Mouse (Mus musculus) ES-Bruce4 (cell line): ENCODE results near the gene Cox6b1. TPM values are rescaled to one million over a fixed set of nuclear protein-coding genes. Genes with fewer than 3 reads are reported as not detected.

ENCODE experiments used
- H3K27ac ChIP-seq: 2 replicates; pipeline ENCODE4 v1.5.1; 2012; ENCODE audit warnings: low read length, inconsistent platforms; ENCODE audit not compliant: insufficient read depth
- H3K27me3 ChIP-seq: 2 replicates; pipeline ENCODE4 v1.6.1; 2012; ENCODE audit warnings: mild to moderate bottlenecking, low read length, inconsistent platforms; ENCODE audit not compliant: control insufficient read depth, poor library complexity, insufficient read depth, severe bottlenecking
- H3K36me3 ChIP-seq: 2 replicates; pipeline ENCODE4 v1.6.1; 2012; ENCODE audit warnings: inconsistent platforms, mild to moderate bottlenecking, low read length, moderate library complexity; ENCODE audit not compliant: control insufficient read depth, poor library complexity, insufficient read depth, severe bottlenecking
- H3K4me1 ChIP-seq: one replicate; pipeline ENCODE4 v1.8.1; 2011; ENCODE audit warnings: low read length; ENCODE audit not compliant: control insufficient read depth, insufficient read depth
- H3K4me3 ChIP-seq: 2 replicates; pipeline ENCODE4 v1.5.1; 2011; ENCODE audit warnings: low read depth, mild to moderate bottlenecking, low read length
- H3K9ac ChIP-seq: 2 replicates; pipeline ENCODE4 v1.6.1; 2012; ENCODE audit warnings: low read depth, mild to moderate bottlenecking, inconsistent platforms; ENCODE audit not compliant: poor library complexity, severe bottlenecking
- H3K9me3 ChIP-seq: replicated peaks from 2 replicates; pipeline ENCODE4 v1.6.1; 2012; ENCODE audit warnings: mild to moderate bottlenecking, low read length, inconsistent platforms; ENCODE audit not compliant: control insufficient read depth, poor library complexity, insufficient read depth, severe bottlenecking
- CTCF ChIP-seq: IDR thresholded peaks from one replicate; pipeline ENCODE4 v1.8.1; 2011; ENCODE audit warnings: low read depth, low read length
- EP300 ChIP-seq: IDR thresholded peaks from 2 replicates; pipeline ENCODE4 v1.6.1; 2011; ENCODE audit warnings: low read depth, low read length; ENCODE audit not compliant: insufficient read depth
- POLR2A ChIP-seq: IDR thresholded peaks from one replicate; pipeline ENCODE4 v1.8.1; 2011; ENCODE audit warnings: low read length; ENCODE audit not compliant: insufficient read depth
- polyA plus RNA-seq: library from polyadenylated mRNA; stranded (reverse); fragments of >200 nt; gene quantifications from 2 replicates; pipeline ENCODE4 v1.2.4, GENCODE M21; 2011; ENCODE audit warnings: low read depth; ENCODE audit not compliant: missing spikeins, insufficient read depth, insufficient read length

Cox6b1 gene
- polyA plus RNA-seq, 1 experiment: 569 TPM

DNA sequence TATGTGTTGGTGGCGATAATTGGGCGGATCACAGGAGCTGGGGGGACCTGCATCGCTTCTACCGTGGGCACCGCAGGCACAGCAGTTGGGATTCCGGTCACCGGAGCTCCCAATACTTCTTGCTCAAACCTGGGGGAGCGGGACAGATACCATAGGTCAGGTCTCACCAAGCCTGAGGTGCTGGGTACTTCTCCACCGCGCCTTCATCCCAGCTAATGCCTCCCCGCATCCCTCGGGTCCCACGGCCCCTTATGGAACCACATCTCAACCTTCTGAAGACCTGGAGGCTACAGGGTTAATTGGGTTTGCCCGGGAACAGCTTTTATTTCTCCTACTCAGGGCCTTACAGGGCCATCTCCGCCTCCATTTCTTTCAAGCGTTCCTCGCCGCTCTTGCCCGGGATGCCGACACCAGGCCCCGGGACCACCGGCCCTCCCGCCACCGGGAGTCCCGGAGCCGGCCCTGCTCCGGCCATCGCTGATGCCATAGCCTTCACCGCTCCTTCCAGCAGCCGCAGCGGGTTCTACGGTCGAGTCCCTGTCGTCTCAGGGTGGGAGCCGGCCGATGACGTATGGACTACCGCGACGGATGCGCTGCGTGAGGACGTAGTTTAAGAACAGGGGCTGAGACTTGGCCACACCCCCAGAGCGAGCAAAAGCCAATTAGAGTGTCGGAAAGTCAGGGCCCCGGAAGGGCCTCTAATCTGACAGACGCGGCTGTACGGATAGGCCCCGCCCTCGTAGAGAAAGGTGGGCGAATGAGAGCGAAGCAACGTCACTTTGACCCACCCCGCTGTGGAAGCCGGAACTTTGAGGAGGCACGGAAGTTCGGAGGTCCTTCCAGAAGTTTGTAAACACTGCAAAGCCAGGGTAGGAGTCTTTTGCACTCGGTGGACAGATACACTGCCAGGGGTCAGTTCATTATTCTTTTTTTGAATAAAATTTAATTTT is 23.9 kb upstream of the Cox6b1 start, which contains the start of gene Rbm42:
TSS of gene Rbm42 (minus strand) at position 727 of the 950 bp plus-strand sequence.
- H3K27ac ChIP-seq: no peak within 1 kb of the TSS
- peaks cover 15% of the 10 kb centered on the region for H3K36me3 ChIP-seq
- no peaks in the 10 kb centered on the region for H3K9me3 ChIP-seq
- H3K4me3 ChIP-seq: peak within 1 kb of the TSS; percentile 95
- peak within 1 kb of the TSS; percentile 88 for H3K9ac ChIP-seq
- H3K4me1 ChIP-seq: no peaks in the 10 kb centered on the region
- TF ChIP-seq CTCF: no peak
- TF ChIP-seq POLR2A: no peak
- TF ChIP-seq EP300: no peak; the same call in 1 of the 2 replicates
- no peaks in the 10 kb centered on the region for H3K27me3 ChIP-seq

DNA sequence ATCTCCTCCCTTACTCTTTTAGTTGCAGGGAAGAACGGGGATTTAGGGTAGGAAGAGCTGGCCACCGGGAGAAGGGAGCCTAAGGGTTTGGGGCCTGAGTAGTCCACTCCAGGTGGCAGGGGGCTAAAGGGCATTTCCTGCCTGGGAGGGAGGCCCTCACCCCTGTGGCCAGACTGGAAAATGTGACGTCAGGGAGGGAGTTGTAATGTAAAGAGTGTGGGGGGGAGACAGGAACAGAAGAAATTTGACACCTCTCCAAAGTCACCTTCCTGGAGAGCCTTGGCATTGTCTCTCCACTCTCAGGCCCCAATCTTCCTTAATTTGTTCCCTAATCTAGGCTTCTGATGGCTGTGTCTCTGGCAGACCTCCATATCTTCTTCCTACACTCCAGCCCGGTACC is 13.1 kb upstream of the Cox6b1 start:
- Histone ChIP-seq H3K36me3 (peaks cover 17% of the 10 kb centered on the region), H3K4me3 (no peak overlapping the region), H3K4me1 (peaks cover 3% of the 10 kb centered on the region), H3K9me3 (no peaks in the 10 kb centered on the region), H3K27me3 (no peaks in the 10 kb centered on the region), H3K27ac (peak overlapping the region; percentile 84), H3K9ac (peak overlapping the region; percentile 29; the same call in 1 of the 2 replicates)
- TF ChIP-seq CTCF (no peak), EP300 (peak; percentile 69; the same call in 1 of the 2 replicates), POLR2A (no peak)

DNA sequence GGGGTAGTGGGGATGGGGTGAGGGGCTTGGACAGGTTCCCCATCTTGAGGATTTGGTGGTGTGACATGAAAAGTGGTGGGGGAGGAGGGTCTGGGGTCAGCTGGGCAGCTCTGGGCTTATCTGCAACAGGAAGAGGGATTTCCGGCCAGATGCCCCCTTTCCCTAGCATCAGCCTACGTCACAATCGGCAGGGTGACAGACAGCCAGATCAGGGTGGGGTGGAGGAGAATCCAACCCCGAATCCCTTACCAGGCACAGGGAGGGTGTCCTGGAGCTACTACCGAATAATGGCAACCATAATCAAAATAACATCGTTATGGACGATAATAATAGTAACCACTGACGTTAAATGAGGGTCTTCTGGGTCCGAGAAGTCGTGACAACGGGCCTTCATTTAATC is 10.4 kb upstream of the Cox6b1 start:
- Histone ChIP-seq H3K4me1 (peaks cover 3% of the 10 kb centered on the region), H3K9ac (no peak overlapping the region), H3K27me3 (no peaks in the 10 kb centered on the region), H3K9me3 (no peaks in the 10 kb centered on the region), H3K36me3 (peaks cover 6% of the 10 kb centered on the region), H3K4me3 (no peak overlapping the region), H3K27ac (no peak overlapping the region)
- no peak for TF ChIP-seq POLR2A
- TF ChIP-seq EP300: no peak
- TF ChIP-seq CTCF: no peak

DNA sequence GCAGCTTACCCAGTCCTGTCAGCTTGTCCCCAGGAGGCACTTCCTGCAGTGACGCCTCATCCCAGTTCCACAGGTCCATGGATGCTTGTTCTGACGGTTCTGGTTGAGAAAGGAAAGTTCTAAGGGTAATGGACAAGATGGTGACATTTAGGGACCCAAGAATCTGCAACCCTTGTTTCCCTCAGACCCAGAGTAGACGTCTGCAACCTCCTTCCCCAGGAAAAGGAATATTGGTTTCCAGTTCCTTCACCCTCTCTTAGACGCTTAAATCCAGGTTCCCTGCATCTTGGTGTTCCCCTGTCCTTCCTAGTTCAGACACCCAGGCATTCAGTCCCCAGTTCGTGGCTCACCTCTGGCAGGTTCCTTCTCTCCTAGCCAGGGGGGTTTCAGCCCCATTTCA is 9.8 kb upstream of the Cox6b1 start, which contains the start of gene Etv2:
TSS of gene Etv2 (minus strand) at position 101 of the 400 bp plus-strand sequence.
- peak within 1 kb of the TSS; percentile 26 for H3K4me3 ChIP-seq
- H3K27me3 ChIP-seq: no peaks in the 10 kb centered on the region
- no peak for TF ChIP-seq POLR2A
- no peak for TF ChIP-seq CTCF
- no peak for TF ChIP-seq EP300
- no peaks in the 10 kb centered on the region for H3K9me3 ChIP-seq
- H3K27ac ChIP-seq: no peak within 1 kb of the TSS
- H3K4me1 ChIP-seq: peaks cover 3% of the 10 kb centered on the region
- H3K9ac ChIP-seq: peak within 1 kb of the TSS; percentile 30; the same call in 1 of the 2 replicates
- H3K36me3 ChIP-seq: peaks cover under 1% of the 10 kb centered on the region

DNA sequence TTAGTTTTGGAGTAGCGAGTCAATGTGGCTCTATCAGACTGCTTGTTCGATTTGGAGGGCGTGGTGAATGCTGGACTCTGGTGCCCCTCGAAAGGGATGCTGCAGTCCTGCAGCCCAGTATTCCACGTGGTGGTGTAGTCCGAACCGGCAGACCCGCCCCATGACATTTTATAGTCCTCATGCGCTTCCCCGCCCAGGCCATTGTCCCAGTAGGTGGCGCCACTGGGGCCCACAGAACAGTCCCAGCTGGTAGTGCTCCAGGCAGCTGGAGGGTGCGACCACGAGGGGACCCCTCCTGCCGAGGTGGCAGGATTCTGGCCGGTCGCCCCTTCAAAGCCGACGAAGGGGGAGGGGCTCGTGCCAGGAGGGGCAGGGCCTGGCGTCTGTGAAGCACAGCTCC is 8.7 kb upstream of the Cox6b1 start:
- H3K27ac ChIP-seq: no peak overlapping the region
- H3K9me3 ChIP-seq: no peaks in the 10 kb centered on the region
- H3K36me3 ChIP-seq: no peaks in the 10 kb centered on the region
- peak overlapping the region; percentile 30; the same call in 1 of the 2 replicates for H3K9ac ChIP-seq
- TF ChIP-seq CTCF: peak; percentile 82
- TF ChIP-seq POLR2A: no peak
- H3K4me1 ChIP-seq: peaks cover 2% of the 10 kb centered on the region
- H3K4me3 ChIP-seq: peak overlapping the region; percentile 26
- H3K27me3 ChIP-seq: no peaks in the 10 kb centered on the region

- Histone ChIP-seq H3K27ac (no peak overlapping the region), H3K9me3 (no peaks in the 10 kb centered on the region), H3K36me3 (no peaks in the 10 kb centered on the region), H3K27me3 (no peaks in the 10 kb centered on the region), H3K4me1 (peaks cover 1% of the 10 kb centered on the region), H3K9ac (peak overlapping the region; percentile 11; the same call in 1 of the 2 replicates), H3K4me3 (peak overlapping the region; percentile 21)
- TF ChIP-seq CTCF (no peak), POLR2A (no peak), EP300 (no peak)
Observed at GRCm38 (mm10) chr7:30633762-30634412, 7.9 kb upstream of the Cox6b1 start.
